Mouse (Mus musculus): ENCODE data around the gene Foxd3. TPM values are rescaled to one million over a fixed set of nuclear protein-coding genes. Genes with fewer than 3 reads are reported as not detected.
A peak's percentile ranks its signal among the peaks of the same experiment; 100 is the strongest.

Foxd3 gene
- polyA plus RNA-seq, 1 experiment = 1.1 TPM

DNA sequence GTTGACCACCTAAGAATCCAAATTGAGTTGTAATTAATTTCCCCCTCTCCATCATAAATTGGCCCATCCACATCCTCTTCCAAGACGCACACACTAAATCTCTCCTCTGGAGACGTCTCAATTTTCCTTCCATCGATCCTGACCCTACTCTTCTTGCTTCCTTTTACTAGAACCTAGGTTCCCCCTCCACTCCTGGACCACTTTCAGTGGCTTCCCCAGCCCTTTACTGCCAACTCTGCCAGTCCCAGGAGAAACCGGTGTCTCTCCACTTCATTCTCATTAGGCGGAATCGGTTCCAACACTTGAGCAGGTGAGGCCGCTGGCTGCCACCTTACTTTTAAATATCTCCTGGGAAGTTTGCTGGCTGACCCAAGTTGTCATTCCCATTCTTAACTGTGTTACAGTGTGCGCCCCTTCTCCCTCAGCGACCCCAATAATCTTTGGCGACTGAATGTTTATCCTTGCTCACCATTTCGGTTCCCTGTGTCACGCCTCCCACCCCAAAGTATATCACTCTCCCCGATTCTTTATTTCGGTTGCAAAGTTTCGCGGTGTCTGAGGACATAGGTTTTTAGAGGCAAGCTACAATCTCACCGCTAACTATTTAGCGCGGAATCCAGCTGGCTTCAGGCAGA lies 3.4 kb upstream of the Foxd3 start:
- WGBS = 7% methylated on average over 19 of the region's 19 CpGs
- Histone ChIP-seq H3K4me3 (ENCODE audit: low read depth, low read length) (no peak overlapping the region), H3K27ac (ENCODE audit: insufficient read depth, low read depth, low read length) (no peak overlapping the region), H3K36me3 (ENCODE audit: control insufficient read depth, insufficient read depth, low read length) (no peaks in the 10 kb centered on the region), H3K4me1 (ENCODE audit: control insufficient read depth, insufficient read depth, insufficient read length, low read length) (peaks cover 18% of the 10 kb centered on the region), H3K27me3 (ENCODE audit: control insufficient read depth, insufficient read depth, low read length) (peaks cover 84% of the 10 kb centered on the region)
- TF ChIP-seq POLR2A (IDR thresholded peaks at IDR 0.05; ENCODE audit: low read depth, low read length) (no peak), CTCF (IDR thresholded peaks at IDR 0.05; ENCODE audit: extremely low read depth, insufficient read length, insufficient replicate concordance, low read depth, low read length) (no peak)

DNA sequence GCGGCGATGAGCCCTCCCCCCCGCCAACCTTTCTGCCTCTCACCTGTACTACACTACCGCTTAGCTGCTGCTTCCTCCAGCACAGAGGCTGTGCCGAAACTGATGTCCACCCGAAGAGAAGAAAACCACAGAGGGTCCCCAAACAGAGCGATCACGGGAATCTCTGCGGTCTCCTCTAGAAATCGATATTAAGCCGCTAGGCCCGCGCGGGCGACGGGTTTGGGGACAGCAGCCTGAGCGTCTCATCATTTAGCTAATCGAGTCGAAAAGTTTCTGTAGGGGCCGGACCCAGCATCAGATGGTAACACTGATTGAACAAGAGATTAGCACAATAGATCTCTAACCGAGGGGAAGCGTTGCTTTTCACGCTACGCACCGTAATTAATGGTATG lies 2.9 kb upstream of the Foxd3 start:
- no peak overlapping the region for H3K27ac ChIP-seq (ENCODE audit: insufficient read depth, low read depth, low read length)
- H3K4me3 ChIP-seq (ENCODE audit: low read depth, low read length) = no peak overlapping the region
- H3K27me3 ChIP-seq (ENCODE audit: control insufficient read depth, insufficient read depth, low read length) = peaks cover 89% of the 10 kb centered on the region
- TF ChIP-seq POLR2A (IDR thresholded peaks at IDR 0.05; ENCODE audit: low read depth, low read length) = no peak
- TF ChIP-seq CTCF (IDR thresholded peaks at IDR 0.05; ENCODE audit: extremely low read depth, insufficient read length, insufficient replicate concordance, low read depth, low read length) = no peak
- no peaks in the 10 kb centered on the region for H3K36me3 ChIP-seq (ENCODE audit: control insufficient read depth, insufficient read depth, low read length)
- 4% methylated on average over 25 of the region's 25 CpGs for WGBS
- peaks cover 20% of the 10 kb centered on the region for H3K4me1 ChIP-seq (ENCODE audit: control insufficient read depth, insufficient read depth, insufficient read length, low read length)

DNA sequence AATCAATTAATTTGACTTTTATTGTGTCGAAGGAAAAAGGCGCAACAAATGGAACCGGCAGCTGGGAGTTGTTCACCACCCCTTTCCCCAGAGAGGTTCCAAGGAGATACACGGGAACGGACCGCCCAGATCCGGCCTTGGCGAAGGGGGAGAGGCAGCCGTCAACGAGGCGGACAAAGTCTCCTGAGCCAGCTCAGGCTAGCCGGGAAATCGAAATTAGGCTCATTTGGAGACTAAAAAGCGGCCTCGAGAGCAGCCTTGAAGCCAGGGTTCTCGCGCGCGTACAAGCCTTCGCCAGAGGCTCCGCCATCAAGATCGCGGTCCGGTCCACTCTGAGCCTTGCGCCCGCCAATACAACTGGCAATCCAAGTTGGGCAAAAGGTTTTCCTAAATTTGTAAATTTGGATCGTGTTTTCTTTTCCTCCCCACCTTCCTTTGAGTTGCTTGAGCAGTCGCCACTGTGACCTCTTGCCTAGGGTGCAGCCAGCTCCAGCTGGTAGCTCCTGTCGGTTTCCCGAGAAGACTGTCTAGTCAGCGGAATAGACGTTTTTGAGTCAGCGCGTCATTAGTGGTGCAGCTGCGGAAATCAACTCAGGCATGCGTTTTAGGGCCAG lies 2.4 kb upstream of the Foxd3 start:
- peaks cover 90% of the 10 kb centered on the region for H3K27me3 ChIP-seq (ENCODE audit: control insufficient read depth, insufficient read depth, low read length)
- H3K4me3 ChIP-seq (ENCODE audit: low read depth, low read length) = no peak overlapping the region
- H3K36me3 ChIP-seq (ENCODE audit: control insufficient read depth, insufficient read depth, low read length) = no peaks in the 10 kb centered on the region
- WGBS = 4% methylated on average over 36 of the region's 36 CpGs
- no peak overlapping the region for H3K27ac ChIP-seq (ENCODE audit: insufficient read depth, low read depth, low read length)
- H3K4me1 ChIP-seq (ENCODE audit: control insufficient read depth, insufficient read depth, insufficient read length, low read length) = peaks cover 20% of the 10 kb centered on the region
- TF ChIP-seq POLR2A (IDR thresholded peaks at IDR 0.05; ENCODE audit: low read depth, low read length) (no peak), CTCF (IDR thresholded peaks at IDR 0.05; ENCODE audit: extremely low read depth, insufficient read length, insufficient replicate concordance, low read depth, low read length) (no peak)

DNA sequence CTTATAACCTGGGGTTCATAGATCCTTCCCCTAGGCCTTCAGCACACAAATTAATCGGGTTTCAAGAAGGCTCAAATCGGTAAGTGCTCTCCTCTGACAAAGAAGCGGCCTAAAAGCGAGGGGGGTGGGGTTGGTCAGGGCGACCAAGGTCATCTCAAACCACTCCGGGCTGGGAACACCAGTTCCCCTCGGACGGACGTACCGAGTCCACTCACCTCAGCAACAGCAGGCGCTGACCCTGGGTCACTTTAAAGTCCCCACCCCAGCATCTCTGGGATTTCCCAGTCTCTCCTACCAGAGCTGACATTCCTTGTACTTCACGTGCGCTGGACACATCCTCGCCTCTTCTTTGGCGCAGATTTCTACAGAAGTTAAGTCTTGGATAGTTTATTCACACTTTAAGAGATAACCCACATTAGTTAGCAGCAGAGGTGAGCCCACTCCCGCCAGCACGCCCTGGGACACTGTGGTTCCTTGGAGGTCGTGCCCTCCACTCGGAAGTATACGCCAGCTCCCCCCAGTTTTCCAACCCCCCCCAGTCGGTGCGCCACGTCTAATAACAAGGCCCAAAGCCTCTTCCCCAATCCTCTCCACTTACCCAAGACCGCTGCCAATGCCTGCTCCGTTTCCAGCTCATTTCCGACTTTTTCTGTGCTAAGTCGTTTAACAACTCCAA lies 1.3 kb upstream of the Foxd3 start:
- 6% methylated on average over 27 of the region's 27 CpGs for WGBS
- no peak overlapping the region for H3K4me3 ChIP-seq (ENCODE audit: low read depth, low read length)
- H3K27me3 ChIP-seq (ENCODE audit: control insufficient read depth, insufficient read depth, low read length) = peaks cover 87% of the 10 kb centered on the region
- TF ChIP-seq CTCF (IDR thresholded peaks at IDR 0.05; ENCODE audit: extremely low read depth, insufficient read length, insufficient replicate concordance, low read depth, low read length) (no peak), POLR2A (IDR thresholded peaks at IDR 0.05; ENCODE audit: low read depth, low read length) (no peak)
- H3K27ac ChIP-seq (ENCODE audit: insufficient read depth, low read depth, low read length) = no peak overlapping the region
- peaks cover 20% of the 10 kb centered on the region for H3K4me1 ChIP-seq (ENCODE audit: control insufficient read depth, insufficient read depth, insufficient read length, low read length)
- H3K36me3 ChIP-seq (ENCODE audit: control insufficient read depth, insufficient read depth, low read length) = no peaks in the 10 kb centered on the region

DNA sequence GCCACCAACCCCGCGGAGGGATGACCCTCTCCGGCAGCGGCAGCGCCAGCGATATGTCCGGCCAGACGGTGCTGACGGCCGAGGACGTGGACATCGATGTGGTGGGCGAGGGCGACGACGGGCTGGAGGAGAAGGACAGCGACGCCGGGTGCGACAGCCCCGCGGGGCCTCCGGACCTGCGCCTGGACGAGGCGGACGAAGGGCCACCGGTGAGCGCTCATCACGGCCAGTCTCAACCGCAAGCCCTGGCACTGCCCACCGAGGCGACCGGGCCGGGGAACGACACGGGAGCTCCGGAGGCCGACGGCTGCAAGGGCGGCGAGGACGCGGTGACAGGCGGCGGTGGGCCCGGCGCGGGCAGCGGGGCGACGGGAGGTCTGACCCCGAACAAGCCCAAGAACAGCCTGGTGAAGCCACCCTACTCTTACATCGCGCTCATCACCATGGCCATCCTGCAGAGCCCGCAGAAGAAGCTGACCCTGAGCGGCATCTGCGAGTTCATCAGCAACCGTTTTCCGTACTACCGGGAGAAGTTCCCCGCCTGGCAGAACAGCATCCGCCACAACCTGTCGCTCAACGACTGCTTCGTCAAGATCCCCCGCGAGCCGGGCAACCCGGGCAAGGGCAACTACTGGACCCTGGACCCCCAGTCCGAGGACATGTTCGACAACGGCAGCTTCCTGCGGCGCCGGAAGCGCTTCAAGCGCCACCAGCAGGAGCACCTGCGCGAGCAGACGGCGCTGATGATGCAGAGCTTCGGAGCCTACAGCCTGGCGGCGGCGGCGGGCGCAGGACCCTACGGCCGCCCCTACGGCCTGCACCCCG lies 718 bp downstream of the Foxd3 start:
- WGBS = 3% methylated on average over 91 of the region's 92 CpGs
- Histone ChIP-seq H3K4me3 (ENCODE audit: low read depth, low read length) (peak overlapping the region; percentile 51), H3K27me3 (ENCODE audit: control insufficient read depth, insufficient read depth, low read length) (peaks cover 88% of the 10 kb centered on the region), H3K27ac (ENCODE audit: insufficient read depth, low read depth, low read length) (no peak overlapping the region), H3K36me3 (ENCODE audit: control insufficient read depth, insufficient read depth, low read length) (no peaks in the 10 kb centered on the region), H3K4me1 (ENCODE audit: control insufficient read depth, insufficient read depth, insufficient read length, low read length) (peaks cover 17% of the 10 kb centered on the region)
- TF ChIP-seq CTCF (IDR thresholded peaks at IDR 0.05; ENCODE audit: extremely low read depth, insufficient read length, insufficient replicate concordance, low read depth, low read length) (no peak), POLR2A (IDR thresholded peaks at IDR 0.05; ENCODE audit: low read depth, low read length) (no peak)

DNA sequence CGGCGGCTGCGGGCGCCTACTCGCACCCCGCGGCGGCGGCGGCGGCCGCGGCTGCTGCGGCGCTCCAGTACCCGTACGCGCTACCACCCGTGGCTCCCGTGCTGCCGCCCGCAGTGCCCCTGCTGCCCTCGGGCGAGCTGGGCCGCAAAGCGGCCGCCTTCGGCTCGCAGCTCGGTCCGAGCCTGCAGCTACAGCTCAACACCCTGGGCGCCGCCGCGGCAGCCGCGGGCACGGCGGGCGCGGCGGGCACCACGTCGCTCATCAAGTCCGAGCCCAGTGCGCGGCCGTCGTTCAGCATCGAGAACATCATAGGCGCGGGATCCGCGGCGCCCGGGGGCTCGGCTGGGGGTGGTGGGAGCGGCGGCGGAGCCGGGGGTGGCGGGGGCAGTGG lies 1.3 kb downstream of the Foxd3 start:
- 1% methylated on average over 62 of the region's 62 CpGs for WGBS
- peaks cover 17% of the 10 kb centered on the region for H3K4me1 ChIP-seq (ENCODE audit: control insufficient read depth, insufficient read depth, insufficient read length, low read length)
- no peak overlapping the region for H3K27ac ChIP-seq (ENCODE audit: insufficient read depth, low read depth, low read length)
- H3K27me3 ChIP-seq (ENCODE audit: control insufficient read depth, insufficient read depth, low read length) = peaks cover 87% of the 10 kb centered on the region
- peak overlapping the region; percentile 51 for H3K4me3 ChIP-seq (ENCODE audit: low read depth, low read length)
- TF ChIP-seq POLR2A (IDR thresholded peaks at IDR 0.05; ENCODE audit: low read depth, low read length) = no peak
- TF ChIP-seq CTCF (IDR thresholded peaks at IDR 0.05; ENCODE audit: extremely low read depth, insufficient read length, insufficient replicate concordance, low read depth, low read length) = no peak
- no peaks in the 10 kb centered on the region for H3K36me3 ChIP-seq (ENCODE audit: control insufficient read depth, insufficient read depth, low read length)

Measured in small intestine, adult 2 months (tissue).